Mouse (Mus musculus): ENCODE results near the gene Poldip3.
A peak's percentile ranks its signal among the peaks of the same experiment; 100 is the strongest.
"Not testable (repeated sequence)": the region's sequence is repeated elsewhere in the genome, so short reads cannot be mapped to it uniquely, and the experiment has no call there.

The Poldip3 gene

DNA sequence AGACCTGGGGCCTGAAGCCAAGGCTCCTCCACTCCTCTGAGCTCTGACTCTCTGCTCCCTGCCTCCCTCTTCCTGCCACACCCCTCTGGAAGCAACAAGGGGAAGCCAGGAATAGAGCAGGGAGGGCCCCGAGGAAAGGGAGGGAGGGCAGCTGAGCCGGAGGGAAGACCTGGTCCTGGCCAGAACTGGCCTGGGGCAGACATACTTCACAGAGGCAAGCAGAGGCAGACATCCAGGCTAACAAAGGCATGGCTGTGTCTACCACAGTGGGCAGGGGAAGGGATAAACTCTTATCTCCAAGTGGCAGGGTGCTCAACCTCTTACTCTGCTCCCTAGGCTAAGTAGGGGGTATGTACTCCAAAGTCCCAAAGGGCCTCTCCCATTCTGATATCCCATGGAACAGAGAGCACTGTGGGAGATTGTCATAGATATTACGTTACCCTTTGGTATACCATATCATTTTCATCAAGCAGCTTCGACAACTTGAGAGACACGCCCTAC, 15.8 kb upstream of the Poldip3 start:
- peak; percentile 79 for DNase-seq (ENCODE audit: low read depth)

DNA sequence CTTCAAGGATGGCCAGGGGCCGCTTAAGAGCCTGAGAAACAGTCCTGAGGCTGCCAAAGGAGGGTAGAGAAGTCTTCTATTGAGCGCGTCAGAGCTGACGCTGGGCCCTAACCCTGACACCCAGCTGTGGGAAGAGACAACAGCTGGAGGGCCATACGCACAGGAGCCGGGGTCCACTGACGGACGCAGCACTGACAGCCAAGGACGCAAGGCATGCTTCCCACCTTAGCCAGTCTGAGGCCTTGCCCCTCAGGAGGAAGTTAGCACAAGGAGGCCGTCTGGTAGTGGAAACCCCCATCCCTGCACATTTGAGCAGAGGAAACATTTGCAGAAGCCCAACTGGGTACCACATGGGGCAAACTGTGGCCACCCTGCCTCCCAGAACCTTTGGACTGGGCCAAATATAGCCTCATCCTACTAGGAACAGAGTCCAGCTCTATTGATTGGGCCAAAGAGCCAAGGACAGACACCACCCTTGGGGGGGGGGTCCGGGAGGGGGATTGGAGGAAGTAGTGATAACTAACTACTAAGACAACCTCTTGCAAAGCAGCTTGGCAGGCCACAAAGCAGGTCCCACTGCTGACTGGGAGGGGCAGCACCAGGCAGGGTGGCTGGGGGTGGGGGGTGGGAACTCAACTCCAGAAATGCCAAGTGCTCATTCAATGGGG, 13.8 kb upstream of the Poldip3 start:
- no peak for DNase-seq (ENCODE audit: low read depth)

DNA sequence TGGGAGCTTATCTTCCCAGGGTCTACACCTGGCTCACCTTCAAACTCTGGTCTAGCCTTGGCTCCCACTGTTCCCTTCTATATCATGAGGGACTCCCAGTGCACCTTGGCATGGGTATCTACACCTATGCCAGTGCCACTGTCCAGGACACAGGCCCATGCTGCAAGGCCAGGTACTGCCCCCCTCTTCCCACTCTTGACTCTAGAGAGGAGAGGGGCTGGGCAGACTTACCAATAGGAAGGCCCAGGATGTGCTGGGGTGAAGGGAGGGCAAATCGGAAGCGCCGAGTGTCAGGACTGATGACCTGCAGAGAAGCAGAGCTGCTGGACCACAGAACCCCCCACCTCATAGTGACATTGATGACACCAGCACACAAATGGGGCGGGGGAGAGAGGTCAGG, 12.8 kb upstream of the Poldip3 start:
- DNase-seq (ENCODE audit: low read depth) = no peak

DNA sequence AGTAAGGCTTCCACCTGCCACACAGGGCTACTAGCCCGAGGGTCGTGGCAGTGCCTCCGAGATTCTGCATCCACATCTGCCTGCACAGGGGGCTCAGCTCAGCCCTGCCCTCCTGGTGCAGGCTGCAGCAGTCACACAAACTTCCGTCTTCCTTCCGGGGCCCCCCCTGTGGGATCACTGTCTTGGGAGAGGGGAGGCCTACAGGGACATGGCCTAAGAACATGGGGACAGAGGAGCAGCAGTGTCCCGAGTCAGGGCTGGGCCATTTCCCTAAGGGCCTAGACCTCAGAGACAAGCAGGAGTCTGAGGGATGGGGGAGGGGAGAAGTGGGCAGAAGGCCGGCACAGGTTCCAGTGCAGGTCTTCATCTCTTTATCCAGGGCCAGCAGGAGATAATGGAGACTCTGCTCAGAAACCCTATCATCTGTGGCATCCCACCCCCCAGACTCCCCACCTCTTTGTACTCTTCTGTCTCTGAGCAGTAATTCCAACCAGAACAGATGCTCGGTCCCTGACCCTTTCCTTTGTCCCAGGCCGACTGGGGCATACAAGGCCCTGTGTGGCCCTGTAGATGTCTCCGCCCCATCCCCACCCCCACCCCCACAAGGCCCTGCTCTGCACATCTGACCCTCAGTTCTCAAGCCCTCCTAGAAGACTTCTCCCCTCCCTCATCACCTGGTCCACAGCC, 12.0 kb upstream of the Poldip3 start:
- no peak for DNase-seq (ENCODE audit: low read depth)

DNA sequence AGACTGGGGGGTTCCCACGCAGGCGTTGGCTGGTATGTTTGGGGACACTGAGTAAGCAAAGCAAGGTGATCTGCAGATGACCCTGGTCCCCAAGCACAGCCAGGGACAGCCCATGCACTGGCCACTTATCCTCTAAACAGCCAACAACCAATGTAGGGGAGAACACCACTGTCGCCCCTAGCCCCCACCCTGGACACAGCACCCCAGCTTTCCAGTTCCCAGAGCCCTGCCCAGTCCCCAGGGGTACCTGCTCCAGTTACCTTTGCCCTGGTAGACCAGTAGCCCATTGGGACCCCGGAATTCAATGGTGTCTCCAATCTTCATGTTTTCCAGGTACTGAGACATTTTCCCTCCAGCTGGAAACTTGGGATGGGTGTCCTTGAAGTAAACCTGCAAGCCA, 11.4 kb upstream of the Poldip3 start:
- no peak for DNase-seq (ENCODE audit: low read depth)

DNA sequence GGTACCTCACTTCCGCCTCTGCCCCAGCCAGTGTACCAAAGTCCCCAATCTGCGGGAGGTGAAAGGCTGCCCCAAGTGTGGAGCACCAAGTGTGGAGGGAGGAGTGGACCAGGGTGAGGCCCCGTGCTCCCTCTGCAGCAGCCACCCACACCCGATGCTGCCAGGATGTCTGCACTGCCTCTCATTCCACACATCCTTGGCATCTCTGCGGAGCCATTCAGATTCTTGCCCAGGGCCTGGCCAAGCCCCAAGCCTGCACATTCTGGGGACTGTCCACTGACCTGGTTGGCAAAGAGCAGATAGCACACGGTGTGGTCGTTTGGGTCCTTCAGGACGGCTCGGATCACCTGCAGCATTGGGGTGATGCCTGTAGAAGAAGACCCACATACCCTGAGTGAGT, 10.6 kb upstream of the Poldip3 start:
- DNase-seq (ENCODE audit: low read depth) = no peak

DNA sequence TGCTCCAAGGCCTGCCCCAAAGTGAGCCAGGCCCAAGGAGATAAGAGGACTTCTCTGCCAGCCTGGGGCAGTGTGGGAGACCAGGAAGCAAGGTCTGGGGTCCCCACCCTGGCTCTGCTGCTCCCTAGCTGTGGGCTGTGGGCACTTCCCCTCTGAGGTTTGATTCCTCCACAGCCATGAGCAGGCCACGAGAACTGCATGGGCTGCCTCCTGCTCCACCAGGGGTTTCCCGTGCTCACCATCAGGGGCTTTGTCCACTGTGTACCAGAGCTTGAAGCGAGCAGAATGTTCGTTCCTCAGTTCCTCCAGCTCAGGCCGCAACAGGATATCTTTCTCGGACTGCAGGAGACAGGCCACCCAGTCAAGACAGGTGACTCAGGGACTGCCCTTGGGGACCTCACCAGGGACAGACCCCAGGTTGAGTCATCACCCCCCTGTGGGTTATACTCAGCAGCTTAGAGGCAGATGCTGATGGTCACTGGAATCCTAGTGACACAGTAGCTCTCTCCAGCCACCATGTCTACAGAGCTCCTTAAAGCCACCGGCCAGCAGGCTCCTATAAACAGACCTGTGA, 9.5 kb upstream of the Poldip3 start:
- no peak for DNase-seq (ENCODE audit: low read depth)

DNA sequence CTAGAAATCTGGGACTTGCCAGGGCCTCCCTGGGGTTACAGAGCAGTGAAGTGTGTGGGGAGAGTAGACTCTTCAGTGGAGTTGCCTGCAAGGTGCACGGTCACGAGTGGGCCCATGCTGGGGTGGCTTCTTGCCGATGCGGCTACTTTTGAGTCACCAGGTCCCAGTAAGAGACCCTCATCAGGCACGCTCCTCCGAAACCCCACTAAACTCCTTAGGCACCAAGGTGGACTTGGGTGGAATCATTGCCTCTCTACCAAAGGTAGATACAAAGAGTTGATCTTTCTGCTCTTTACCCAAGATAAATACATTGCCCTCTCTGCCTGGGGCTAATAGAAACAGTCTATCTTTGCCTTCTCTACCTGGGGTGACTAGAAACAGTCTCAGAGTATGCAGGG, 8.5 kb upstream of the Poldip3 start:
- DNase-seq (ENCODE audit: low read depth) = no peak

DNA sequence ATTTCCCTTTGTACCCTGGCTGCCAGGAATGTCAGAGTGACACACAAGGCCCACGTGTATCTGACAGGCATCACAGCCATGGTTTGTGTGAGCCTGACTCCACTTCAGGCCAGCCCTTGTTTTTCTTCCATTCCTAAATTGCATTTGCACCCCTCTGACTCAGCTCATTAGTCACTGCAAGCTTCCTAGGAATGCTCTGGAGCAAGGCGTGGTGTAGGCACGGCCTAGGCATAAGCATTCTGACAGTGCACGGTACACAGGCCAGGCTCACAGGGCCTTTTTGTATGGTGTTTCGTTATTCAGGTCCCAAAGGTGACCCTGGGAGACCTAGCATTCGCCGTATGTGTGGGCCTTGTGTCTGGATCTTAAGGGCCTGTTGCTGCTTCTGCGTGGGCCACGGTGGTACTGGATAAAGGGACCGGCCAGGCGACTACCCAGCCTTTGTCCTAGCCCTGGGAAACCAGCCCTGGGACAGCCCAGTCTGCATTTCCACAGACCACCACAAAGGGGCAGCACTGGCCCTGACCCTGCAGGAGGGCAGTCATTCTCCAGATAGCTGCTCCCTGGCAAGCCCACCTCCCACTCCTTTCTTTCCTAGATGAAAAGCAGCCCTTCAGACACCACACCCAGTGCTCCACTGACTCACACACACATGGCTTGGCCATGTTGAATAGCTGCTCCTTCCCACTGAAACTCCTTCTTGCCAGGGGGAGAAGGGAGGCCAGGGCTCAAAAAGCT, 7.9 kb upstream of the Poldip3 start:
- DNase-seq (ENCODE audit: low read depth) = no peak

DNA sequence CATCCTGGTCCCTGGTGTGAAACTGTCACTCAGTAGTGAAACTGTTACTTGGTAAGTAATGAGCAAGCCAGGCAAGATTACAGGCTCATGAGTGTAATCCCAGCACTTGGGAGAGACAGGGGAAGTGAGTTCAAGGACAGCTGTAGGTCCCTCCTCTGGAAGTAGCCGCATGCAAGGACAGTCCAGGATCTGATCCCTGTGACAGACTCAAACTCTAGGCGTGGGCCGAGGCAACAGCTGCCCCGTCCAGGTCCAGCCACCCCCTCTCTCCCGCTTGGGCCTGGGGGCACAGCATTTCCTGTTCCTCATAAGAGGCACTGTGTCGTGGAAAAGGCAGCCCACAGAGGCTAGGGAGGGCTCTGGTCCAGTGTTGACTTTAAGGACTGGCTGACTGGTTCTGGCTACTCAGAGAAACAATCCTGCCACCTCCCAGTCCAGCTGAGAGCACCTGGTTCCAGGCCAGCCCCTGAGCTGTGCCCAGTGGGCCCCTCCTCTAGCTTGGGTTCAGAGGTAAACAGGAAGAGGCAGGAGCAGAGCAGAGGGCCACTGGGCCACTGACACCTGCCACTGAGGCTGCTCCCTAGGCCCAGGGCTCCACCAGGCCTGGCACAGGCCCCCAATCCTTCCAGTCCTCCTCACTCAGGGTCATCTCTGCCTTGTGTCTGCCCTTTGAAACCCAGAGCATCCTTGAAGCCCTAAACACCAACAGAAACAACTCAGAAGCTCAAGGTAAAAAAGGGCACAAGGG, 6.7 kb upstream of the Poldip3 start:
- DNase-seq (ENCODE audit: low read depth) = no peak

DNA sequence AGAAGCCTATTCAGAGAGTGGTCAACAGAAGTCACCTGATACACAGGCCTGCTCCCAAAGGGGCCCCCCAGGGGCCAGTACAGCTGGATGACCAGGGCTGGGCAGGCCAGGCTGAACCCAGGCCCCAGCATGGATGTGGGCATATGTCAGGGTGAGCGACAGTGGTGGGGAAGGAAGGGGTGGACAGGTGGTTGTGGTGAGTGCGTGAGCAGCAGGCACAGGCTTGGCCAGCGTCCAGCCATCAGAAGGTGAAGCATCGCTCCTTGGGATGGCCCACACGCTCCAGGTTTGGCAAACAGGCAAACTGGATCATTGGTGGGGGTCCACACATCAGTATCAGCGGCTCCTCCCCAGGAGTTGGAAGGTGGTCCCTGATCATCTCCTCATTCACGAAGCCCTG, 5.1 kb upstream of the Poldip3 start:
- no peak for DNase-seq (ENCODE audit: low read depth)

DNA sequence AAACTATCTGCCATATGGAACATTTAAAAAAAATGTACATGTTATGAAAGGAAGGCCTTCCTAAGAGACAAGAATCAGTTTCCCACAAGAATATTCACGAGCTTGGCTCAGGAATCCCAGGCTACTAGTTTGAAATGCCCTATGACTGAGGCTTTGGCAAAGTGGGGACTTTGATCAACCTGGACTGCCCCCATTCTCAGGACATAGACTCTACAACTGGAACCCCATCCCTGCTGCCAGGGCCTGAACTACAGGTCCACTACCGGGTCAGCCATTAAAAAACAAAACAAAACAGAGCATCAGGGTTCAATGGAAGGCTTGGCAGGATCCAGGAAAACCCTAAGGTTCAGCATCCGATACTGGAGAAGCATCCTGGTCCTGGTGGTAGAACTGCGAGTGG, 1.5 kb upstream of the Poldip3 start:
- no peak for DNase-seq (ENCODE audit: low read depth)

DNA sequence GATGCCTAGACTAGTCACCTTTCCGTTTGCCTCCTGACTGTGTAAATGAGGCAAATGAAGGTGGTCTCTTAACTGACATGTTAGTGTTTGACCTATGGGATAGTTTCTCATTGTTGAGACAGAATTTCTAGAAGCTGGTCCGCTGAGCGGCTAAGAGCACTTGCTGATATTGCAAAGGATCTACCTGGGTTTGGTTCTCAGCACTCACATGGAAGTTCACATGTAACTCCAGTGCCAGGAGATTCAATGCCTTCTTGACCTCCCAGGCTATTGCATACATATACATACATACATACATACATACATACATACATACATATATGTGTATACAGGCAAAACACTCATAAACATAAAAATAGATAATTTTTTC, 874 bp upstream of the Poldip3 start:
- no peak for DNase-seq (ENCODE audit: low read depth)

DNA sequence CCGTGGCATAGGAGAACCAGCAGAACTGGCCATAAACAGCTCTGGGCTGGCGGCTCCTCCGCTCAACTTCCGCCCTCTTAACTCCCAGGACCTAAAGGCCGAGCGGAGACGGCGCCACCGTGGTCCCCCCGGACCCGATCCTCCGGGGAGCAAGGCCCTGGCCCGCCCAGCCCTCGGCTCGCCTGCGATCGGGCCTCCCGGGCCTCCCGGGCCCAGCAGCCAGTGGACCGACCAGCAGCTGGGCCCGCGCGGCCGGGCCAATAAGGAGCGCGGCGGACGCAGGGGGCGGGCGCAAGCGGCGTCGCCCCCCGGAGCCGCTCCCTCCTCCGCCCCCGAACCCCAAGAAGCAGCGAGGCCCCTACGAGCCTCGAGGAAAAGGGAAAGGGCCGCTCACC, 386 bp downstream of the Poldip3 start:
- no peak for DNase-seq (ENCODE audit: low read depth)

DNA sequence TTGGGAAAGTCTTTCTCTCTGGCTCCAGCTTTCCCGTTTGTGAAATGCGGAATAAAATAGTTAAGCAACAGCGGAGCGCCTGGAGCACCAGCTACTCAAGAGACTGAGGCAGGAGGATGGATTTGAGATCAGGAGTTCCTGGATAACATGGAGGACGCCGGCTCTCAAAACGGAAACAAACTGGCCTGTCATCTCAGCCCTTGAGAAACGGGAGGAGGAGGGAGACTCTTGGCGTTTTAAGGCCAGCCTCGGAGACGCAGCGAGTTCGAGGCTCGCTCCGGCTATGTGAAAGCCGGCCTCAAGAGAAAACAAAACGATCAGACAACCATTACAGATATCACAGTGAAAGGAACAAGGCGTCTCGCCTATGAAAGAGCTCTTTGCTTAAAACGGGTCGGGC, 789 bp downstream of the Poldip3 start:
- DNase-seq (ENCODE audit: low read depth) = no peak

DNA sequence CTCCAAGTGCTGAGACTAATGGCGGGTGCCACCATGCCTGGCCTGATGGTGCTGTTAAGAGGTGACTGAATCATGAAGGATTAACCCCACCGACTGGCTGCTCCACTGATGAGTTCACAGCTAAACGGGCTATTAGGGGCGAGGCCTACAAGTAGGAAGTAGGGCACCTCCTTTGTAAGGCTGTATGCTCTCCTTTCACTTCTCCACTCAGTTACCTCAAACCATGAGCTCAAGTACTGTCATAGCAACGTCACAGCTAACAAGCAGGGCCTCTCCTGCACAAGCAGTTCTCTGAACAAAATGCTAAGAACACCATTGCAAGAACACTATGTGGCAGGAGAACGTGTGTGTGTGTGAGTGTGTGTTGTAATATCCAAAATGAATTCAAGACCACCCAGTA, 3.6 kb downstream of the Poldip3 start:
- DNase-seq (ENCODE audit: low read depth) = no peak

DNA sequence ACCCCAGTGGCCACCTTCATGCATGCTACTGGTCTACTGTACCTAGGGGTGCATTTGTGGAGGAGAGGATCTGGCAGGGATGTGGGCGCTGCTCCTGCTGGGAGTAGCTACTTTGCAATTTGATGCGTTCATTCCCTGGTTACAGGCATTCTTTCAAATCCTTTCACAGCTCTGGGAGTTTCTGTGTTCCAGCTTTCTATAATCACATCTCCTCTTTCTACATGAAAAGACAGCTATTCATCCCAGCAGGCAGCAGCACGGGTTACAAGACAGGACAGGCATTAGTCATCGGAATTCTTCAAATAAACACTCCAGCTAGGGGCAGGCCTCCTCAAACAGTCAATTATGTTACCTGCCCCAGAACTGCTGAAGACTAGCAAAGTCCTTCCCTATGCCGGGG, 6.3 kb downstream of the Poldip3 start:
- DNase-seq (ENCODE audit: low read depth) = no peak

DNA sequence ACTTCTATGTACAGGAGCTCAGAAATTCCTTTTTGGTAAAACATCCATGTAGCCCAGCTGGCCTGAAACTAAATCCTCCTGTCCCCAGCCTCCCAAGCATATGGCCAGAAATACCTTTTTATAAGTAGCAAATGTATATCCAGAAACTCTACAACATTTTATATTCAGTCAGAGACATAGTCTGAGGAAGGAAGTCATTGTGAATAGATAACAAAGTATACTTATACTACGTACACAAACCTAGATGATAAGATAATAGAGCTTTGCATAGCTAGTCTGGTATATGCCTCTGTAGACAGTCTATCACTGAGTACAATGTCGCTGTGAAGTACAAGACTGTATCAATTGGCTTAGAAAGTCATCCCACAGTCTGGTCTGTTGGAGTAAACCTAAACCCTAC, 13.5 kb downstream of the Poldip3 start:
- DNase-seq (ENCODE audit: low read depth) = no peak

DNA sequence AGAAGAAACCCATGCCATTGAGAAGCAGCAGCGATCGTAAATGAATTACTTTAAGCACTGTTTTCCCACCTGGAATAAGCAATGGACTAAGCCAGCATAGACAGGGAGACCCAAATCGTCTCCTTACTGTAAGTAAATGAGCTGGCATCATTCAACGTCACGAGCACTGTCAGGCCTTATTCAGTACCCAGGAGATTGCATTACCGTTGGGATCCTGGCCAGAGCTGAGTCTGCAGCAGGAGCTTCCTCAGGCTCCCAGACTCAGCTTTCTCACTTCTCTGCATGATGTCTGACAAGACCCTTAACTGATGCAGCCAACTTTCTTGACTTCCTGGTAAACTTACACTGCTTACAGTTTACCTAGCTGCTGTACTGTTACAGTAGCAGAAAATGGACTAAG, 14.5 kb downstream of the Poldip3 start:
- DNase-seq (ENCODE audit: low read depth) = no peak

DNA sequence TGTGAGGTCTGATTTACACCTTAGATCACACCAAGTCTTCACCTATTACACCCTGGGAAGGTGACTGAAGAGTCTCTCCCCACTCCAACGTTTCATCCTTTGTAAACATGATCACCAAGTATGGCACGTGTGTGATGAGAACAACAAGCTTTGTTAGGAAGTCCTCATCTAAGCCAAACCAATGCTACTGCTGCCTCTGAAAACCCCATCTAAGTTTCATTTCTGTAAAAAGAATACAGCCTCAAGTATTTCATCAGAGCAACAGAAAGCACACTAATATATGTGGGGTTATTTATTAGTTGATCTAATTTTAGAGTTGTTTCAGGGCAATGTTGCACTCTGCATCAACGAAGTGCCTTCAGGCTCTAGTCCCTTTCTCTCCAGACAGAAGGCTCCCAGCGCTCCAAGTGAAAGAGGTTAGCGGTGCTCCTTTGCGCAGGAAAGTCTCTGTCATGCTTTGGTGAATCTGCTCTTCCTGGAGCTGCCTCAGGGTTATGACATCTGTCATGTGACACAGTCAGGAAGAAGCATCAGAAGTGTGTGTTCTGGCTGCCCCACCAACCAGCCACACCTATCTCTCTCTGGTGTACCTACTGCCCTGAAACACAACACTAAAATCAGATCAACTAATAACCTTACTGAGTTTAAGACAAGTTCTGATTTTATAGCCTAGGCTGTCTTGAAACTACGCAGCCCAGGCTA, 19.5 kb downstream of the Poldip3 start:
- no peak for DNase-seq (ENCODE audit: low read depth)

DNA sequence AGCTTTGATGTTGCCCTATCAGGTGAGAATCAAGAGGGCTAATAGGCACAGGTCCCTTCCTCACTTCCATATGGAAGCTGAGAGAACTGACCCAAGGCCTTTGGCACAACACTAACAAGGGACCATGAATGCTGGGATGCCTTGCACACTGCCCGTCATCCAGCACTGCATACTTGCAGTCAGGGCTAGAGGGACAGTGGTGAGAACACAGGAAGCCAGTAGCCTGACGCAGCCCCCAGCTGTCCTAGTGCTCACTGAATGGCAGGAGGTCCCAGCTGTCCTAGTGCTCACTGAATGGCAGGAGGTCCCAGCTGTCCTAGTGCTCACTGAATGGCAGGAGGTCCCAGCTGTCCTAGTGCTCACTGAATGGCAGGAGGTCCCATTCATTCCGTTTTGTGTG, 22.1 kb downstream of the Poldip3 start:
- DNase-seq (ENCODE audit: low read depth) = not testable (repeated sequence)

DNA sequence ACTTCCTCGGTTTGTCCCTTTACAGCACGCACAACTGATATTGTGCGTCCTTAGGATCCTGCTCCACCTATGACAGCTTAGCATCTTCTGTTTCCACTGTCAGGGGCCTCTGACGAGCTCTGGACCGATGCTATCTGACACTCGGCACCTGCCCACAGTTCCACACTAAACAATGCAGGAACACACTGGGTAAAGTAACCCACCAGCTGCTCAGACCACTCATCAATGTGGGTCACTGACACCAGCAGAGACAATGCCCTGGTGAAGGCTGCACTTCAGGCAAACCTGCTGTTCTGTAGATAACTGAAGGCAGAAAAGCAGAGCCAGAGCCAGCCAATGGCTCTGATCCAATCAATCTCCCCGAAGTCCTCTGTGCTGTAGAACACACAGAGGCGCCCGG, 22.6 kb downstream of the Poldip3 start:
- DNase-seq (ENCODE audit: low read depth) = no peak

Measured in c-Kit-positive CD71-positive TER-119-negative erythroid progenitor cells, embryonic 14.5 days (primary cell).